Mouse (Mus musculus) myocyte (in vitro differentiated cells): ENCODE data around the gene Asb7. TPM values are rescaled to one million over a fixed set of nuclear protein-coding genes. Genes with fewer than 3 reads are reported as not detected.

Experiments used
- H3K27me3 ChIP-seq: one replicate; pipeline ENCODE4 v1.6.1; 2011; ENCODE audit not compliant: control insufficient read depth, insufficient read depth, insufficient read length
- H3K36me3 ChIP-seq: one replicate; pipeline ENCODE4 v1.6.1; 2011; ENCODE audit not compliant: control insufficient read depth, insufficient read depth
- H3K4me2 ChIP-seq: one replicate; pipeline ENCODE4 v1.6.1; 2011; ENCODE audit warnings: low read depth, control low read depth
- H3K4me3 ChIP-seq: one replicate; pipeline ENCODE4 v1.5.1; 2011; ENCODE audit warnings: mild to moderate bottlenecking, control low read depth, moderate library complexity
- H3K79me2 ChIP-seq: one replicate; pipeline ENCODE4 v1.6.1; 2011; ENCODE audit not compliant: control insufficient read depth, insufficient read depth
- H3ac ChIP-seq: one replicate; pipeline ENCODE4 v1.6.1; 2011; ENCODE audit not compliant: control insufficient read depth, insufficient read length
- CEBPB ChIP-seq: IDR thresholded peaks from 2 replicates; pipeline ENCODE4 v1.6.1; 2011; ENCODE audit warnings: mild to moderate bottlenecking, moderate library complexity; ENCODE audit not compliant: poor library complexity, insufficient read depth, severe bottlenecking
- E2F4 ChIP-seq: IDR thresholded peaks from one replicate; pipeline ENCODE4 v1.6.1; 2011; ENCODE audit warnings: mild to moderate bottlenecking, control low read depth, moderate library complexity; ENCODE audit not compliant: insufficient read depth
- MAX ChIP-seq: IDR thresholded peaks from one replicate; pipeline ENCODE4 v1.6.1; 2011; ENCODE audit warnings: low read depth, mild to moderate bottlenecking, control low read depth
- MYOD1 ChIP-seq, 3 experiments: IDR thresholded peaks; one replicate each; pipeline ENCODE4 v1.6.1; 2011; ENCODE audit warnings: control low read depth in 2 of 3, low read depth in 2 of 3, mild to moderate bottlenecking in 2 of 3, moderate library complexity in 1 of 3; ENCODE audit not compliant: insufficient read length in 2 of 3, control insufficient read depth in 1 of 3
- MYOG ChIP-seq, 3 experiments: IDR thresholded peaks; one replicate each; pipeline ENCODE4 v1.6.1; 2011; ENCODE audit warnings: control low read depth in 2 of 3, low read depth in 2 of 3, mild to moderate bottlenecking in 2 of 3; ENCODE audit not compliant: insufficient read length in 2 of 3, control insufficient read depth in 1 of 3, insufficient read depth in 1 of 3
- POLR2A ChIP-seq: IDR thresholded peaks from one replicate; pipeline ENCODE4 v1.6.1; 2011; ENCODE audit warnings: low read depth, mild to moderate bottlenecking, control low read depth, moderate library complexity; ENCODE audit not compliant: insufficient read length
- POLR2AphosphoS2 ChIP-seq: IDR thresholded peaks from one replicate; pipeline ENCODE4 v1.6.1; 2011; ENCODE audit warnings: low read depth, control low read depth; ENCODE audit not compliant: insufficient read length
- REST ChIP-seq: IDR thresholded peaks from one replicate; pipeline ENCODE4 v1.6.1; 2011; ENCODE audit warnings: mild to moderate bottlenecking, control low read depth, moderate library complexity; ENCODE audit not compliant: insufficient read depth, insufficient read length
- SRF ChIP-seq: IDR thresholded peaks from one replicate; pipeline ENCODE4 v1.6.1; 2011; ENCODE audit warnings: low read depth; ENCODE audit not compliant: control insufficient read depth, insufficient read length
- TCF12 ChIP-seq: IDR thresholded peaks from one replicate; pipeline ENCODE4 v1.6.1; 2011; ENCODE audit warnings: mild to moderate bottlenecking, control low read depth; ENCODE audit not compliant: poor library complexity, insufficient read depth, severe bottlenecking
- TCF3 ChIP-seq: IDR thresholded peaks from one replicate; pipeline ENCODE4 v1.6.1; 2011; ENCODE audit warnings: low read depth, control low read depth; ENCODE audit not compliant: insufficient read length
- USF1 ChIP-seq: IDR thresholded peaks from one replicate; pipeline ENCODE4 v1.6.1; 2011; ENCODE audit warnings: low read depth, mild to moderate bottlenecking, control low read depth, moderate library complexity
- polyA plus RNA-seq: library from polyadenylated mRNA; unstranded; fragments of >200 nt; fragmentation: generic; extraction: Trizol; gene quantifications from one replicate; pipeline ENCODE4 v1.2.1, GENCODE M21; 2012; ENCODE audit warnings: missing spikeins

Asb7 gene
- polyA plus RNA-seq, 1 experiment = 4.8 TPM

- no peaks in the 10 kb centered on the region for H3K27me3 ChIP-seq
- no peak overlapping the region for H3K4me3 ChIP-seq
- H3ac ChIP-seq = no peak overlapping the region
- H3K79me2 ChIP-seq = no peaks in the 10 kb centered on the region
- no peak overlapping the region for H3K4me2 ChIP-seq
- H3K36me3 ChIP-seq = peaks cover 31% of the 10 kb centered on the region
- TF ChIP-seq MAX (no peak), MYOG (IDR thresholded peaks at IDR 0.05; ENCODE audit: control insufficient read depth in 1 of 3, insufficient read depth in 1 of 3, insufficient read length in 2 of 3, low read depth in 2 of 3) (no peak), TCF12 (no peak), USF1 (no peak), POLR2A (no peak), REST (no peak), MYOD1 (IDR thresholded peaks at IDR 0.05; ENCODE audit: control insufficient read depth in 1 of 3, insufficient read length in 2 of 3, low read depth in 2 of 3) (no peak), CEBPB (no peak), E2F4 (no peak), POLR2AphosphoS2 (no peak), TCF3 (no peak), SRF (no peak)
Observed at GRCm38 (mm10) chr7:66682119-66682863, 7.1 kb downstream of the Asb7 start.

GRCm38 (mm10) chr7:66675800-66676199 is 13.6 kb downstream of the Asb7 start:
- TF ChIP-seq TCF3 (no peak), MYOG (IDR thresholded peaks at IDR 0.05; ENCODE audit: control insufficient read depth in 1 of 3, insufficient read depth in 1 of 3, insufficient read length in 2 of 3, low read depth in 2 of 3) (no peak), SRF (no peak), POLR2AphosphoS2 (no peak), TCF12 (no peak), MAX (no peak), POLR2A (no peak), E2F4 (no peak), USF1 (no peak), MYOD1 (IDR thresholded peaks at IDR 0.05; ENCODE audit: control insufficient read depth in 1 of 3, insufficient read length in 2 of 3, low read depth in 2 of 3) (no peak), CEBPB (no peak), REST (no peak)
- no peak overlapping the region for H3K4me3 ChIP-seq
- no peak overlapping the region for H3K4me2 ChIP-seq
- H3ac ChIP-seq = no peak overlapping the region
- H3K27me3 ChIP-seq = no peaks in the 10 kb centered on the region
- H3K79me2 ChIP-seq = no peaks in the 10 kb centered on the region
- peaks cover 47% of the 10 kb centered on the region for H3K36me3 ChIP-seq

GRCm38 (mm10) chr7:66667064-66667463 is 22.3 kb downstream of the Asb7 start:
- Histone ChIP-seq H3ac (no peak overlapping the region), H3K4me3 (no peak overlapping the region), H3K27me3 (no peaks in the 10 kb centered on the region), H3K36me3 (peaks cover 11% of the 10 kb centered on the region), H3K79me2 (no peaks in the 10 kb centered on the region), H3K4me2 (no peak overlapping the region)
- no peak for TF ChIP-seq E2F4
- no peak for TF ChIP-seq MYOD1 (IDR thresholded peaks at IDR 0.05; ENCODE audit: control insufficient read depth in 1 of 3, insufficient read length in 2 of 3, low read depth in 2 of 3)
- TF ChIP-seq SRF = no peak
- TF ChIP-seq REST = no peak
- no peak for TF ChIP-seq TCF12
- TF ChIP-seq MYOG (IDR thresholded peaks at IDR 0.05; ENCODE audit: control insufficient read depth in 1 of 3, insufficient read depth in 1 of 3, insufficient read length in 2 of 3, low read depth in 2 of 3) = no peak
- no peak for TF ChIP-seq POLR2A

- Histone ChIP-seq H3K79me2 (no peaks in the 10 kb centered on the region), H3K4me2 (no peak overlapping the region), H3K27me3 (no peaks in the 10 kb centered on the region), H3ac (no peak overlapping the region), H3K4me3 (no peak overlapping the region), H3K36me3 (no peaks in the 10 kb centered on the region)
- TF ChIP-seq E2F4 (no peak), MYOG (IDR thresholded peaks at IDR 0.05; ENCODE audit: control insufficient read depth in 1 of 3, insufficient read depth in 1 of 3, insufficient read length in 2 of 3, low read depth in 2 of 3) (no peak), MYOD1 (IDR thresholded peaks at IDR 0.05; ENCODE audit: control insufficient read depth in 1 of 3, insufficient read length in 2 of 3, low read depth in 2 of 3) (no peak), REST (no peak), CEBPB (no peak), USF1 (no peak), TCF3 (no peak), POLR2AphosphoS2 (no peak), MAX (no peak), POLR2A (no peak), TCF12 (no peak), SRF (no peak)
Observed at GRCm38 (mm10) chr7:66663548-66663947, 25.8 kb downstream of the Asb7 start.
